Mouse (Mus musculus): ENCODE results near the gene Plxnb2.

The Plxnb2 gene

DNA sequence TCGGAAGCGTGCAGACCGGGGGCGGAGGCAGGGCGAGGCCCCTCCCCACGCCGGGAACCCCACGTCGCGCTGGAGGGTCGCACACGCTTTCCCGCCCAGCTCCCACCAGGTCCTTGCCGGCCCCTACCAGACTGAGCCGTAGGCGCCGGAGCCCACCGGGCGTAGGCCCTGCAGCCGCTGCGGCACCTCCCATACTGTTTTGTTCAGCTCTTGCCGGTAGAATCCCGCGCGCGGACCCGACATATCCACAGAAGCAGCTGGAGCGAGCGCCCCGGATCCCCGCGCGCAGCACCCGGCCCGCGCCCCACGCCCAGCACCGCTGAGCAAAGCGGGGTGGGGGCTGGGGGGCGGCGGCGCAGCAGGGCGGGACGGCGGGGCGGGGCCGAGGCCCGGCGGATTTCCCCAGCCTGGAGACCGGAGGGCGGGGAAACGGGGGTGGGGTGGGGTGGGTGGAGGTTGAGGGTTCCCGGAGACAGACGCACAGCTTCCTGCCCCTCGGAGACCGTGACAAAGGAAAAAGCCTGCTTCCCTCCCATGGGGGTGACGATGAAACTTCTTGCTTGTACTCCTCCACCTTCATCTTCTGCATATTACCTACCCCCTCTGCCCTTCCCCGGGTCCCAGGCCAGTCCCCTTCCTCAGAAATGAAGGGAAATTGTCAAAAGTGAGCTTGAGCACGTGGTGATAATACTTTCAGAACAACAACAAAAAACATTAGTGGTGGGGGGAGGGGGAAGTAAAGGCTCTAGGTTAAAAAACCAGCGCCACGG, 31.1 kb downstream of the Plxnb2 start, which contains the start of gene Mapk11:
Gene Mapk11 (minus strand): TSS at position 358 of the 770 bp plus-strand sequence.
- in situ Hi-C loops (cut with MseI, MboI): no loop called here

DNA sequence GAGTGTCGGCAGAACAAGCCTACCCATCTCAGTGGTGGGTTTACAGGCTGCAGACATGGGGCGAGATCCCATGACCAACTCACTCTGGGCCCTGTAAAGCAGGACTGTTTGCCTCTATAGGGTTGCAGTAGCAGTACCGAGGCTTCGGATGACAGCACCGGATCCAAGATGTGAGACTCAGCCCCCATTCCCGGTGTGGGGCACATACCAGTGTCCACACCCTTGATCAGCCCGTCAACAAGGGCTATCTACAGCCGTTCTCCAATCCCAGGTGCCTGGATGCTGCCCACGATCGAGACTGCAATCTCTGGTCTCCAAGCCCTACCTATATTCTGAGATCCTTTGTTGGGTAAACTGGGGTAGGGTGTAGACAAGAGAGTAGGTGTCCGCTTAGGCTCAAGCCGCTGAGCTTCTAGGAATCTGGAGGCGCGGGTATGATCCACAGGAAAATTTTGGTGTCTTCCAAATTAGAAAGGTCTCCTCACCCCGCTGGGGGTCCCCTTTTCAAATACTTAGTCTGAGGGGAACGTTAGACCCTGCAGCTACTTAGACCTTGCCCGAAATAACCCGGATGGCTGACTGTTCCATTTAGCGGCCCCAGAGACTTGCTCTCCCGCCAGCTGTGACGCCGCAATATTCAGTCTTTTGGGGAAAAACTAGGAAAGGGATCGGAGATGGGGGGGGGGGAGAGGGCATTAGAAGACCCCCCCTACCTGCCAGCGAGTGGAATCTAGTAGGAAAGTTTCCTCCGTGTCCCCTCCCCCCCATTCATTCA, 31.9 kb downstream of the Plxnb2 start:
- in situ Hi-C loops (cut with MseI, MboI): no loop called here

DNA sequence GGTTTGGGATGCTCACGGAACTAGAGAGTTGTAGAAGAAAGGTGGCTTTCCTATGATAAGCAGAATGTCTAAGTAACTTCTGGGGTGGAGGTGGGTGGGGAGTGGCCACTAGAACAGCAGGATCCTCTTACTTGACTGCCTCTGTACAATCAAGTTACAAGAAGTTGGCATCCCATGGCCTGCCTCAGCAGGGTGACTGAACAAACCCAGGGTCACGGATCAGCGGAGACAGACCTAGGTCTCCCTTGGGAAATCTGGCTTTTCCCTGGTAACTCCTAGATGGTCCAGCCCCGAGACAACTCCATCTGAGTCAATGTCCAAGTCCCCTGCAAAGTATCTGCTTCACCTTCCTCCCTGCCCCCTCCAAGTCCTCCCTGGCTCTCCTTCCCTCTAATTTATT, 32.7 kb downstream of the Plxnb2 start:
- in situ Hi-C loops (cut with MseI, MboI): no loop called here

DNA sequence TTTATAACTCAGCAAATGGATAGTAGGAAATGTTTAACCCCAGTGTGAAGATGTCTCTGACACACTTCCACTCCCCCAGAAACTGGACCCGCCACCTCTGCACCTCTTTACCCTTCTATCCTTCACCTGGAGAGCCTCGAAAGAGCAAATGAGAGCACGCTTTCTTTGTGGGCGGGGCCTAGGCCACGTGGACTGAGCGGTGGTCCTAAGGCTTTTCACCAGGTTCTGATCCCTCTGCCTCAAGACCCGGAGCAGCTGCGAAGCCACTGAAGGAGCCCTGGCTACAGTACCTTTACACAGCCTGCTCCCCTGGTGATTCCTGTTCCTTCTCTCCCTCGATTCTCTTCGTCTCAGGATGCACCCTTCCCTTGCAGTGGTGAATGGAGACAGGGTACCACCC, 33.1 kb downstream of the Plxnb2 start:
- in situ Hi-C loops (cut with MseI, MboI): no loop called here

DNA sequence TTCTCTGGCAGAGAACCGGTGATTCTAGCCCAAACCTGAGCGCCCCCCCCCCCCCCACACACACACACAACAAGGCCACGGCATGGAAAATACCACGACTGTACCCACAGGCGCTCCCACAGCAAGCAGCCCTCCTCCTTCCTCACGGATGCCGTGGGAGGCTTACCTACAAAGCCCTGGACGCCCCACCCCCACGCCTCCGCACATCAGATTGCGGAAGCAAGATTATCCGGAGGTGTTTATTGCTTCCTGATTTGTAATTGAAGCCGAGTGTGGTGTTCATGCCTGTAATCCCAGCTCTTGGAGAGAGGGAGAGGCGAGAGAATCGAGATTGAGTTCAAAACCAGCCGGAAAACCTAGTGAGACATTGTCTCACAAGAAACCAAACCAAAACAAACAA, 33.6 kb downstream of the Plxnb2 start:
- in situ Hi-C loops (cut with MseI, MboI): no loop called here

DNA sequence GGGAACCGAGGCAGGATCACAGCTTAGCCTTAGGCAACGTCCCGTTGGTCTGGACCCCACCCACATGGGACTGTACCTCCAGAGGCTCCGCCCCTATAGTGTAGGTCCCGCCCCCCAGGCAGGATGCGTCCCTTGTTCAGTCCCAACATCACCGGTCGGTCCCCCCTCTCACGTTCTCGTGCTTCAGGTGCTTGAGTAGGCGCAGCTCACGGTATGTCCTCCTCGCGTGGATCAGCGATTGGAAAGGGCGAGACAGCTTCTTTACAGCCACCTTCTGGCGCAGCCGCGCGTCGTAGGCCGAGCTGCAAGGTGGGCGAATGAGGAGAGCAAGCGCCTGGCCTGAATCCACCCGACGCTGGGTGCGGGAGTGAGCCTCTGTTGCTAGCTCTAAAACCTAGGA, 34.1 kb downstream of the Plxnb2 start:
- in situ Hi-C loops (cut with MseI, MboI): no loop called here

DNA sequence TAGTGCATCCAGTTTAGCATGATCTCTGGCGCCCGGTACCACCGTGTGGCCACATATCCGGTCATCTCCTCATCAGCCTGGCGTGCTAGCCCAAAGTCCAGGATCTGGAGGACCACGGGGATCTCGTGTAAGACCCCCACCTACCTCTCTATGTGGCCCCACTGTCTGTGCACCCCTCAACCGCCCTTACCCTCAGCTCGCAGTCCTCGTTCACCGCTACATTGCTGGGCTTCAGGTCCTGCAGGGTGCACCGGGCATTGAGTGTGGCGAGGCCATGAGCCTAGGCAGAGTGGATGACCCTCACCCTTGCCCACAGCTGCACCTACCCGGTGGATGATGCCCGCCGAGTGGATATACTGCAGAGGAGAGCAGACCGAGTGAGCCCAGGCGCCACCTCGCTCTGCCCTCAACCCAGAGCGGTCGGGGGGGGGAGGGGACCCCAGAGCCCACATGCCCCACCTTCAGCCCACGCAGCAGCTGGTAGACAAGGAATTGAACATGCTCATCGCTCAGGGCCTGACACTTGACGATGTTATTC, 34.7 kb downstream of the Plxnb2 start:
- in situ Hi-C loops (cut with MseI, MboI): no loop called here

DNA sequence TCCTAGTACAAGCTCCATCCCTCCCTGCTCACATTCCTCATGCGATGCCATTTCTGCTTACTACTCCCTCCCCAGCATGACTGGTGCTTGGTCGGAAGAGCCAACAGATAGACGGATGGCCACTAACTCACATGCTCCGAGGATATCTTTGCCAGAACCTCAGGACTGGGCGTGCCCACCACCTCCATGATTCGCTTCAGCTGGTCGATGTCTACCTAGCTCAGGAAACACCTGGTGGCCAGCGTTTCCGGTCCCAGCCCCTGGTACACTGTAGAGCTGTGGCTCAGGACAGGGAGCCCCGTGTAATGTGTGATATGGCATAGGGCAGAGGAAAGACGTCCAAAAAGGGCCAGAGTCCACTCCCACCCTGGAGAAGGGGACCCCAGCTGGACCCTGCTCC, 35.6 kb downstream of the Plxnb2 start:
- in situ Hi-C loops (cut with MseI, MboI): no loop called here

DNA sequence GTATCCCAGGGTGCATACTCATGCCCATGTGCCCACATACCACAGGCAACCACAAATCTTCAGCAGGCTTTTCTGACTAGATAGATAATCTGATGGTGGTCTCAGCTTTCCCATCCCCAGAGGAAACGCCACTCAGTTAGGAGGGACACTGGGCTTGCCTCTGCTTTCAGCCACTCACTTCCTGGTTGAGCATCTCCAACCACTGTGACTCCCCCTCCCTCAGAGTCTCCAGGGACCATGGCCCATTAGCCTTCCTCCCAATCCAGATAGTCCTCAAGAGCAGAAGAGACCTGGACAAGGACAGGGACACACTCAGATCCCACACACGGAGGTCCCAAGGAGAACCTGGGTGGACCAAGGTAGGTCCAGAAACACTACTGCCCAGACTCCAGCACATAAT, 37.5 kb downstream of the Plxnb2 start:
- in situ Hi-C loops (cut with MseI, MboI): no loop called here

DNA sequence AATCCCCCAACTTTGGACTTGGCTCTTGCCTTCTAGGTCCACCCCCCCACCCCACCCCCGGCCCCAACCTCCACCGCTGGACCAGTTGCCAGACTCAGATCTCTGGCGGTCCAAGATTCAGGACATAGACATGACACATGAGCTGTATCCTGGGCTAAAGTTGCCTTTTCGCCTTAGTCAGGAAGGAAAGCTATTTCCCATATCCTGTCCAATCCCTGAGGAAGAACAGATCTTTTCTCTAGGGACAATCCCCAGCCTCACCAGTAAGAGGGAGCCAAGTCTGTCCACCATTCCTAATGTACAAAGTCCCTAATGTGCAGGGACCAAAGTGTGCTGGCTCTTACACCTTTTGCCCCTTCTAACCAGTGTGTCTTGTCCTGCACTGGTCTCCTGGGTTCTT, 38.7 kb downstream of the Plxnb2 start:
- in situ Hi-C loops (cut with MseI, MboI): no loop called here

DNA sequence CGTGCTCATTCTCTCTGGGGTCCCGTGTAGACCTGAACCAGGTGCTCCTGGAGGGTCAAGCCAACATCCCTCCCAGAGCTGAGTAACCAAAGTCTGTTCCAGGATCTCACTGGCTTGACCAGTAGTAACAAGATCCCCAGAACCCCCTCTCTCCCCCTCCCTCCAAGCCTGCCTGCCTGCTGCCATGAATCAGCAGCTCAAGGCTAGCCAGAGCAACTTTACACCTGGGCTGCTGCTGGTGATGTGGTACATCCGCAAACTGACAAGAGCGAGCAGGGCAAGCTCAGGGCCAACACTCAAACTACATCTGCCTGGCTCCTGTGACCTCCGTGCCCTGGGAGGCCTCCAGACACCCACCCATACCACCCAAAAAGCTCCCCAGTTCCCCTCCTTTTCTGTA, 39.1 kb downstream of the Plxnb2 start:
- in situ Hi-C loops (cut with MseI, MboI): no loop called here

DNA sequence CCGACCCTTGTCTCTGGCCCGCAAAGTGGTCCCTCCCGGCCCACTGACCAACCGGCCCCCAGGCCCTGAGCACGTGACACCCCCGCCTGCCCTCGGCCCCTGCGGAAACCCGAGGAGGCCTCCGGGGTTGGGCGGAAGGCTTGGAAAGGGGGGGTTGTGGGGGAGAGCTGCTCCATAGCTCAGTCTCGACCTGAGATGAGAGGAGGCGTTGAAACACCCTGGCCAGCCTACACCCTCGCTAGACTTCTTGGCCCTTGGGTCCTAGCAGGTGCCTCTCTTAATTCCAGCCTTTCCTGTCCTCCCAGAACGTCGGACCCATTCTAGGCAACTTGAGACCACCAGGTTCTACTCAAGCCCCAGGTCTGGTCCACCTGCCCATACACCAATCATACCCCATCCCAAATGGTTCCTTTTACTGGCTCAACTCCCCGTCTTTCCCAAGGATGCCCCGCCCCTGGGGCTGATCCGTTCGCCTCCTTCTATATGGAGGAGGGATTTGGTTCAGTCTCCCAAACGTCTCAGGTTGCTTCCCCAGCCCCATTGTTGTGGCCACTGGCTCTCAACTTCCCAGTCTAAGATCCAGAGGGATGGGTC, 39.8 kb downstream of the Plxnb2 start, which contains the start of gene Mapk12:
Gene Mapk12 (minus strand): TSS at position 45 of the 594 bp plus-strand sequence.
- in situ Hi-C loops (cut with MseI, MboI): no loop called here

DNA sequence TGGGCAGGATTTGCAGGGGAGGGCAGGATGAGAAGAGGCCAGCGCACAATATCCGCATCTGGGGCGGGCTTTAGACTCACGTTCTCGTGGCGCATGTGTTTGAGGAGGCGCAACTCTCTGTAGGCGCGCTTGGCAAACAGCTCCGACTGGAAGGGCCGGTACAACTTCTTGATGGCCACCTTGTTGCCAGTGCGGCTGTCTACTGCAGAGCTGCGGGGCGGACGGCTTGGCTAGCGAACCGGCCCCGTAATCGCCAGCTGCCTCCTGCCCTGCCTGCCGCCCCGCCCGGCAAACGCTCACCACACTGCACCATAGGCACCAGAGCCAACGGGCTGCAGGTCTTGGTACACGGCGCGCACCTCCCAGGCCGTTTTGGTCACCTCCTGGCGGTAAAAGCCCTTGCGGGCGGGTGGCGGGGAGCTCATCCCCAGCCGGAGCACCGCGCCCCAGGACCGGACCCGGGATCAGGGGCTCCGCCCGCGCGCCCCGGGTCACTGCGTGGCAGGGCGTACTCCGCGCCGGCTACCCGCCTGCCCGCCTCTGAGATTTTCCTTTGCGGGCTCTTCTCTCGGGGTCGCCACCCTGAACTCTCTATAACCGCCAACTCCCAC, 40.4 kb downstream of the Plxnb2 start:
- in situ Hi-C loops (cut with MseI, MboI): no loop called here

DNA sequence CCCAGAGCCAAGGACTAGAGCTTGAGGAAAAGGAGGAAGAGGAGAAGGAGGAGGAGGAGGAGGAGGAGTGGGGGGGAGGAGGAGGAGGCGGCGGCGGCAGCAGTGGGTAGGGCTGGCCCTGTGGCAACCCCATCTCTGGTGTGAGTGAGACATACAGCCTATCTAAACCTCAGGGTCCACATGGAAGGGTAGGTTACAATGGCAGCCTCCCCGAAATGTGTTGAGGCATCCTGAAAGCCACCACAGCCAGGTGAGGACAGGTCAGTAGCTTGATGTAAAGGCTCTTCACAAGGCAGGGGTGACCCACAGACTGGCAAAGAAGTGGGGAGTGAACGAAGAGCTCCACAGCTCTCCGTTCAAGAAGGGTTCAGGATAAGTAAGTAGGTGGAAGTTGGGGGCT, 42.1 kb downstream of the Plxnb2 start:
- in situ Hi-C loops (cut with MseI, MboI): no loop called here

DNA sequence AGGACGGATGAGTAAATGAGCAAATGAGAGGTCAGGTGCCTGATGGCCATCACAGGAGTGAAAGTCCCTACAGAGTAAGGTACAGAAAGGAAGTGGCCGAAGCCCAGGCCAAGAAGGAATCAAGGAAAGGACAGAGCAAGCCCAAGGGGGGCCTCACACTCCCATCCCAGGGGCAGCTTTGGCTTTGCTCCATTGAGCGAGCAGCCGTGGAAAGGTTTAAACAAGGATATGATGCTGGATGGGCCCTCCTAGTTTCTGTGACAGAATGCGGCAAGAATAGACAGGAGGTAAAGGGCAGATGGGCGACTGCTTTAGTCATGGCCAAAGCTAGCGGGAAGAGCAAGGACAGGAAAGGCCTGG, 42.6 kb downstream of the Plxnb2 start:
- in situ Hi-C loops (cut with MseI, MboI): no loop called here

DNA sequence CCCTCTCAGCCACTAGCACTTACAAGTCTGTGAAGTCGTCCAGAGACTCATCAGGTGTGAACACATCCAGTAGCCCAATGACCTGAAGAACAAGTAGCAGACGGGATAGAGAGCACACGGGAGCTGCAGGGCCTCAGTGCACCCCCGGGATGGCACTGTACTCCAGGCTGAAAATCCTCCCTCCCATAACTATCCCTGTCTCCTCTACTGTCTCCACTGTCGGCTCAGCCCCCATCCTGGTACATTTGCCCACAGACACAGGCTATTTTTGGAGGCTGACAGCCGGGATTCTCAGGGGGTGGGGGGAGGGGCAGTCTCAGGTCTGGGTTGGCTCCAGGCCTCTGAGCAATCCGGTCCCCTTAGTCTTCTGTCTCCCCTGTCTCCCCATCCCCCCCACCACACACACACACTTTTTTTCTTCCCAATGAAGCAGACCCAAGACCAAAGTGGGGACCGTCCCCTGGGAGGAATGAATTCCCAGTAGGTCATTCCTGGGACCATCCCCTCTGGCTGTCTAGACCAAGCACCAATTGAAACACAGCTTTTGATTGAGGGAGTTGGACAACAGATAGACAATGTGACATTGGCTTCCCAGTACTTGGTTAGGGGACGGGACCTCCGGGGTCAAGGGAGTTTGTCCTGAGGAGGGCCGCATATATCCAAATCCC, 43.1 kb downstream of the Plxnb2 start:
- in situ Hi-C loops (cut with MseI, MboI): no loop called here

DNA sequence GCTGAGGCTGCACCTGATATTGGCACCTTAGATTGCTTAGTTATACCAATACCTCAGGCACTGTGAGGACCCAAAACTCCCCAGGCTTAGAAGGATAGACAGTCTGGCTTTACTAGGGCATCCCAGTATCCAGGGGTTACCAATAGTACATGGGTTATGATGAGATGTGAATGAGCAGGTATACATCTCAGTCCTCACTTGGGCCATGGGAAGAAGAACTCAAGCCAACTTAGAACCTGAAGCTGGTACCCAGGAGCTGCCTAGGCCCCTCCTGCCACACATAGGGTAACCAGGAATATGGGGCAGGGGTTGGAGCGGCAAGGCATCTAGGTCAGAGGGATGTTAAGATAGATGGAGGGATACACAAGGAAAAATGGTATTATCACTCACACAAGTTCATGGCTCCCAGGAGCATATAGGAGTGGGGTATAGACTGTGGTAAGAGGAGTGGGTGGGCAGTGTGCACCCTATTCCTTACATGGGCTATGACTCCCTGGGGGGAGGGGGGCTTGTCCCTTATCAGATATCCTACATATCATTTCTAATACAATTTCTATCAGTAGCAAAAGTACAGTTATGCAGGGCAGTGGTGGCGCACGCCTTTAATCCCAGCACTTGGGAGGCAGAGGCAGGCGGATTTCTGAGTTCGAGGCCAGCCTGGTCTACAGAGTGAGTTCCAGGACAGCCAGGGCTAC, 44.0 kb downstream of the Plxnb2 start:
- in situ Hi-C loops (cut with MseI, MboI): no loop called here

DNA sequence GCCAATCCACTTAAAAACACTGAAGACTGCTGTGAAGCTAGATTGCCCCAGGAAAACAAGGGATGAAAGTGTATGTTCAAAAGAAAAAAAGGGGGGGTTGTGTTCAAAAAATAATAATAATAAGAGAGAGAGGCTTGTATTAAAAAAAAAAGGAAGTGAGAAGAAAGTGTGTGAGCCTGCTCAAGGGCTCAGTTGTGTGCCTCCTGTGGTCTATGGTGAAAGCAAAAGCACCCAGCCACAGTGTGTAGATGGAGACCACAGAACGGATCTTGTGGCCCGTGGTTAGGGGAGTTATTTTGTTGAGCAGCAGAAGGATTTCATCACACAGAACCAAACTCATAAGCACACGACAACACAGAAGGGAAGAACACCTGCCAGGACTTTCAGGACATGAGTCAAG, 49.3 kb downstream of the Plxnb2 start:
- in situ Hi-C loops (cut with MseI, MboI): no loop called here

DNA sequence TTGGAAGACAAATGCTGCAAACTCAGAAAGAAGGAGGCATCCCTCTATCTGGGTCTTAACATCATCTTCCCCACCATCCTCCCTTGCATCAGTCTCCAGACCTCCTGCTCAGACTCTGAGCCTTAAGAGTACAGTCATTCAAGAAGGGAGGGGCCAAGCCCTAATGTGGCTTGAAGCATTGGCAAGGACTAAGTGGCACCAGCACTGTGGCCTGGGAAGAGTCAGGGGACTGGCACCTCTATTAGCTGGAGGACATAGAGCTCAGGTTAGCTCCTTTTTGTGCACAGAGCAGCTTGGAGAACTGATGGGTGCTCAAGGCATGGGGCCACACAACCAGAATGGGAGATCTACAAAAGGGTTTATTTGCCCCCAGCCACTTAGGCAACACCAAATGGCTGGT, 50.3 kb downstream of the Plxnb2 start:
- in situ Hi-C loops (cut with MseI, MboI): no loop called here

DNA sequence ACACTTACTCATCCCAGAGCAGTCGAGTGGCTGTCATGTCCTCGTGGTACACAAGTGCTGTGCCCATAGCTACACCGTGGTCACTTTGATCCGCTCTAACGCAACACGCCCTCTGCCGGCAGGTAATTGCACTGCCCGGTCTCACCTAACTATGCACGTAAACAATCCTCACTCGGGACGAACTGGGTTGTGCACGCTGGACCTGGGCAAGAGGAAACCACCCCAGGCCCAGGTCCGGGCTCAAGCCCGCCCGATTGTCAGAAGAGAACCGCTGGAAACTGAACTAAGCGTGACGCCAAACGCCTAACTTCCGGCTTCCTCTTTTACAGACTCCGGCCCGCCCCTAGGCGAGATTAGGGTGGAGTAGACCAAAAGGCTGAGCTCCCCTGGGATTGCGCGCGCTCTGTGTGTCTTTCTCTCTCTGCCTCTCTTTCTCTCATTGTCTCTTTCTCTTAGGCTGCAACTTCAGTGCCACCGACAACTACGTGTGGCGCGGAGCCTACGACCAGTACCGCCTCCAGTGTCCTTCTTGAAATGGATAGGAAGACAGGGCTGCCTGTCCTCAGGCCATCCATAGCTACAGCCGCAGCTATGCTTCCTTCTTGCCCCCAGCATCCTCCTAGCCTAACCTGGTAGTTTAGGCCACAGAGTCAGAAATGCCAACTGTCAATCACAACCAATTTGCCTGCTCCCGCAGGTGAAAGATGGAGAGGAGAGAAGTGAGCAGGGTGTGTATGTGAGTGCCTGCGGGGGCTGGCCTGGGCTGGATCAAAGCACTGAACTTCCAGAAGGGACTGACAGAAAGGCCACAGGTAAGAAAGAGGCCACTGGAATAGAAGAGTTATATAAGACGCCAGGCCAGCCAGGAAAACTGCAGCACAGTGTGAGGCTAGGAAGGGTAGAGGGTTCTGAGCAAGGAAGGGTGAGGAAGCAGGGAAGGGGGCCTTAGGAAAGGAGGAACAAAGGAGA, 51.9 kb downstream of the Plxnb2 start, which contains the start of gene Hdac10:
Gene Hdac10 (minus strand): TSS at position 319 of the 969 bp plus-strand sequence.
- in situ Hi-C loops (cut with MseI, MboI): no loop called here
